Mouse (Mus musculus): ENCODE data around the gene Arid1b. TPM values are rescaled to one million over a fixed set of nuclear protein-coding genes. Genes with fewer than 3 reads are reported as not detected.

Arid1b gene
- polyA plus RNA-seq, 1 experiment from 2014 or later = 12.9 TPM

GRCm38 (mm10) chr17:5210891-5211290, 216.8 kb downstream of the Arid1b start:
- Histone ChIP-seq H3K9me3 (replicated peaks; ENCODE audit: control insufficient read depth, low read length) (no peaks in the 10 kb centered on the region), H3K36me3 (replicated peaks; ENCODE audit: control insufficient read depth, insufficient read depth, low read depth, low read length) (no peaks in the 10 kb centered on the region), H3K27ac (replicated peaks; ENCODE audit: low read depth, low read length) (no peak overlapping the region), H3K4me1 (ENCODE audit: control insufficient read depth, insufficient read depth, low read length) (no peaks in the 10 kb centered on the region), H3K9ac (replicated peaks; ENCODE audit: low read length) (no peak overlapping the region), H3K4me2 (ENCODE audit: low read depth, low read length) (no peak overlapping the region), H3K4me3 (ENCODE audit: low read depth, low read length) (no peak overlapping the region), H3K27me3 (ENCODE audit: control insufficient read depth, insufficient read depth, low read length) (no peaks in the 10 kb centered on the region)
- no peak for ATAC-seq (replicated peaks; ENCODE audit: insufficient number of reproducible peaks, low FRiP score, low TSS enrichment, low read depth)
- 91% methylated on average over 7 of the region's 7 CpGs for WGBS
- DNase-seq (ENCODE audit: low spot score) = no peak

DNA sequence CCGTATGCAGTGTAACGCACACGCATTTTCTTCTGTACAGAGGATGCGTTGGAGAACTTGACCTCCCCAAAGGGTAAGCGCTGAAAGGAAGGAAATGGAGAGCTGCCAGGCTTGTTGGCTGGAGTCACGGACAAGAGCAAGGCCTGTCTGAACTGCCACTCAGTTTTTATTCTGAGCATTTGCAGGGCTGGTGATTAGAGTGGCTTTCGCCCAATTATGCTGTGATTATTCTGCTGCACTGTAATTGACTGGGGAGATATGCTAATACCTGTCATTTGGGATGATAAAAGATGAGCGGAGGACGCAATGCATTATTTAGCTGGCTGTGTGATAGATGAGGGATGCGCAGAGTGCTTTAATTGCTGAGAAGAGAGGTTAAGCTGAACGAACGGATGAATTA, 218.0 kb downstream of the Arid1b start:
- Histone ChIP-seq H3K36me3 (replicated peaks; ENCODE audit: control insufficient read depth, insufficient read depth, low read depth, low read length) (no peaks in the 10 kb centered on the region), H3K4me2 (ENCODE audit: low read depth, low read length) (no peak overlapping the region), H3K4me3 (ENCODE audit: low read depth, low read length) (no peak overlapping the region), H3K4me1 (ENCODE audit: control insufficient read depth, insufficient read depth, low read length) (no peaks in the 10 kb centered on the region), H3K9me3 (replicated peaks; ENCODE audit: control insufficient read depth, low read length) (no peaks in the 10 kb centered on the region), H3K9ac (replicated peaks; ENCODE audit: low read length) (no peak overlapping the region), H3K27me3 (ENCODE audit: control insufficient read depth, insufficient read depth, low read length) (no peaks in the 10 kb centered on the region), H3K27ac (replicated peaks; ENCODE audit: low read depth, low read length) (no peak overlapping the region)
- DNase-seq (ENCODE audit: low spot score) = no peak
- ATAC-seq (replicated peaks; ENCODE audit: insufficient number of reproducible peaks, low FRiP score, low TSS enrichment, low read depth) = no peak
- WGBS = 67% methylated on average over 12 of the region's 12 CpGs

GRCm38 (mm10) chr17:5213441-5213840, 219.3 kb downstream of the Arid1b start:
- no peak overlapping the region for H3K27ac ChIP-seq (replicated peaks; ENCODE audit: low read depth, low read length)
- no peak for ATAC-seq (replicated peaks; ENCODE audit: insufficient number of reproducible peaks, low FRiP score, low TSS enrichment, low read depth)

GRCm38 (mm10) chr17:5215352-5215751, 221.2 kb downstream of the Arid1b start:
- Histone ChIP-seq H3K4me2 (ENCODE audit: low read depth, low read length) (no peak overlapping the region), H3K27ac (replicated peaks; ENCODE audit: low read depth, low read length) (no peak overlapping the region), H3K4me3 (ENCODE audit: low read depth, low read length) (no peak overlapping the region), H3K9ac (replicated peaks; ENCODE audit: low read length) (no peak overlapping the region), H3K27me3 (ENCODE audit: control insufficient read depth, insufficient read depth, low read length) (no peaks in the 10 kb centered on the region), H3K9me3 (replicated peaks; ENCODE audit: control insufficient read depth, low read length) (no peaks in the 10 kb centered on the region), H3K36me3 (replicated peaks; ENCODE audit: control insufficient read depth, insufficient read depth, low read depth, low read length) (no peaks in the 10 kb centered on the region), H3K4me1 (ENCODE audit: control insufficient read depth, insufficient read depth, low read length) (no peaks in the 10 kb centered on the region)
- DNase-seq (ENCODE audit: low spot score) (no peak), ATAC-seq (replicated peaks; ENCODE audit: insufficient number of reproducible peaks, low FRiP score, low TSS enrichment, low read depth) (no peak)
- WGBS = 88% methylated on average over 4 of the region's 4 CpGs

More at GRCm38 (mm10) chr17:5213441-5213840, 219.3 kb downstream of the Arid1b start:
- Histone ChIP-seq H3K4me2 (ENCODE audit: low read depth, low read length) (no peak overlapping the region), H3K27me3 (ENCODE audit: control insufficient read depth, insufficient read depth, low read length) (no peaks in the 10 kb centered on the region), H3K4me1 (ENCODE audit: control insufficient read depth, insufficient read depth, low read length) (no peaks in the 10 kb centered on the region), H3K9me3 (replicated peaks; ENCODE audit: control insufficient read depth, low read length) (no peaks in the 10 kb centered on the region), H3K4me3 (ENCODE audit: low read depth, low read length) (no peak overlapping the region), H3K36me3 (replicated peaks; ENCODE audit: control insufficient read depth, insufficient read depth, low read depth, low read length) (no peaks in the 10 kb centered on the region), H3K9ac (replicated peaks; ENCODE audit: low read length) (no peak overlapping the region)
- WGBS = 65% methylated on average over 6 of the region's 6 CpGs
- no peak for DNase-seq (ENCODE audit: low spot score)

GRCm38 (mm10) chr17:5216965-5217546, 222.9 kb downstream of the Arid1b start:
- 46% methylated on average over 10 of the region's 10 CpGs for WGBS
- peak overlapping the region; percentile 8; the same call in 1 of the 2 replicates for H3K27ac ChIP-seq (replicated peaks; ENCODE audit: low read depth, low read length)
- no peaks in the 10 kb centered on the region; the same call in 1 of the 2 replicates for H3K4me1 ChIP-seq (ENCODE audit: control insufficient read depth, insufficient read depth, low read length)
- ATAC-seq (replicated peaks; ENCODE audit: insufficient number of reproducible peaks, low FRiP score, low TSS enrichment, low read depth) = no peak
- H3K27me3 ChIP-seq (ENCODE audit: control insufficient read depth, insufficient read depth, low read length) = no peaks in the 10 kb centered on the region
- H3K4me3 ChIP-seq (ENCODE audit: low read depth, low read length) = no peak overlapping the region
- DNase-seq (ENCODE audit: low spot score) = no peak
- H3K4me2 ChIP-seq (ENCODE audit: low read depth, low read length) = no peak overlapping the region
- H3K36me3 ChIP-seq (replicated peaks; ENCODE audit: control insufficient read depth, insufficient read depth, low read depth, low read length) = no peaks in the 10 kb centered on the region
- H3K9ac ChIP-seq (replicated peaks; ENCODE audit: low read length) = no peak overlapping the region
- H3K9me3 ChIP-seq (replicated peaks; ENCODE audit: control insufficient read depth, low read length) = no peaks in the 10 kb centered on the region

- Histone ChIP-seq H3K27me3 (ENCODE audit: control insufficient read depth, insufficient read depth, low read length) (no peaks in the 10 kb centered on the region), H3K9ac (replicated peaks; ENCODE audit: low read length) (no peak overlapping the region), H3K4me3 (ENCODE audit: low read depth, low read length) (no peak overlapping the region), H3K4me2 (ENCODE audit: low read depth, low read length) (no peak overlapping the region), H3K4me1 (ENCODE audit: control insufficient read depth, insufficient read depth, low read length) (no peaks in the 10 kb centered on the region; the same call in 1 of the 2 replicates), H3K36me3 (replicated peaks; ENCODE audit: control insufficient read depth, insufficient read depth, low read depth, low read length) (no peaks in the 10 kb centered on the region), H3K27ac (replicated peaks; ENCODE audit: low read depth, low read length) (no peak overlapping the region), H3K9me3 (replicated peaks; ENCODE audit: control insufficient read depth, low read length) (no peaks in the 10 kb centered on the region)
- 73% methylated on average over 9 of the region's 9 CpGs for WGBS
- ATAC-seq (replicated peaks; ENCODE audit: insufficient number of reproducible peaks, low FRiP score, low TSS enrichment, low read depth) (no peak), DNase-seq (ENCODE audit: low spot score) (no peak)
These were observed 224.0 kb downstream of the Arid1b start for GRCm38 (mm10) chr17:5217852-5218845.

DNA sequence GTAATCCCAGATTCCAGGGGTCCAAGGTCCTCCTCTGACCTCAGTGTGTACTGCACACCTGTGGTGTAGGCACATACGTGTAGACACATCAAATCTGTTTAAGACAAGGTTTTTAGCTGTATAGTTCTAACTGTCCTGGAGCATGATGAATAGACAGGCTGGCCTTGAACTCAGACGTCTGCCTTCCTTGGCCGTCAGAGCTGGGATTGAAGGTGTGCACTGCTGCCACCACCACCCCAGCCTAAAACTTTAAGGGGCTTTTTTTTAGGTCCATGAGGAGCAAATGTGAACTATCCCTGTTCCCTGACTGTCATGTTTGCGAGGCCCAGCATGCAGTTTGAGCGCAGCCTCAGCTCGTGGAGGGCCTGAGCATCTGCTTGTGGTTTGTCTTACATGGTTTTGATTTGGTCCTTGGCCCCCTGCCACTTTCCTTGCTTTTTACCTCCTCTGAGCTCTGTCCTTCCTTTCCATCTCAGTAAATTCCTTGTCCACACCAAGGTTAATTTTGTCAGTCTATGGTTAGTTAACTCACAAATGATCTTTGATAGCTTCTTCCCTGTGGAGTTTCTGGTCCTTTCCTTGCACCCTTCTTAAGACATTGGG, 224.9 kb downstream of the Arid1b start:
- WGBS = 46% methylated on average over 6 of the region's 6 CpGs
- no peaks in the 10 kb centered on the region; the same call in 1 of the 2 replicates for H3K4me1 ChIP-seq (ENCODE audit: control insufficient read depth, insufficient read depth, low read length)
- H3K27ac ChIP-seq (replicated peaks; ENCODE audit: low read depth, low read length) = no peak overlapping the region

More for the DNA sequence above, 224.9 kb downstream of the Arid1b start:
- Histone ChIP-seq H3K27me3 (ENCODE audit: control insufficient read depth, insufficient read depth, low read length) (no peaks in the 10 kb centered on the region), H3K36me3 (replicated peaks; ENCODE audit: control insufficient read depth, insufficient read depth, low read depth, low read length) (no peaks in the 10 kb centered on the region), H3K9me3 (replicated peaks; ENCODE audit: control insufficient read depth, low read length) (no peaks in the 10 kb centered on the region), H3K9ac (replicated peaks; ENCODE audit: low read length) (no peak overlapping the region), H3K4me3 (ENCODE audit: low read depth, low read length) (no peak overlapping the region), H3K4me2 (ENCODE audit: low read depth, low read length) (no peak overlapping the region)
- DNase-seq (ENCODE audit: low spot score) (peak; percentile 43), ATAC-seq (replicated peaks; ENCODE audit: insufficient number of reproducible peaks, low FRiP score, low TSS enrichment, low read depth) (no peak)
